Mouse (Mus musculus) B cell, adult (primary cell): ENCODE measurements around the gene Nol3. TPM values are rescaled to one million over a fixed set of nuclear protein-coding genes. Genes with fewer than 3 reads are reported as not detected.

ENCODE experiments used
- total RNA-seq: library from RNA; stranded (reverse); gene quantifications from 4 replicates; pipeline ENCODE4 v1.2.4, GENCODE M21; 2023; ENCODE audit not compliant: inconsistent age

Nol3 gene
- not detected in 4 replicates for total RNA-seq

GRCm38 (mm10) chr8:105275840-105276239 lies at the start of gene Nol3:
Nol3 (plus strand) TSS chr8:105276140.

DNA sequence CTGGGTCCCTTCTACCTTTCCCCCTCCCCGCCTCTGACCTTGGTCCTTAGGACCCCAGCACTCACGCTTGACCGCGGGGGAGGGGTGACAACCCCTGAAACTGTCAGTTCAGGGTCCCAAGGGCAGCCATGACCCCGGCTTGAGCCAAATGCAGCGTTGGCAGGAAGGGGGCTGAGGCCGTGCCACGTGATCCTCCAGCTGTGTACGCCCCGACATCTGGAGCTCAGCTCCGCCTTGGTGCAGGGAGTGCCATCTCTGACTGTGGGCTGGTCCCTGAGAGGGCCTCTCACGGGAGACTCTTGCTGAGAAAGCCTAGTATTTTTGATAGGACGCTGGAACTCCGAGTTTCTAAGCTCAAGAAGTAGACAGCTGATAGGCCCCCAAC lies 21.0 kb upstream of the Nol3 start, which contains the start of gene B3gnt9:
Gene B3gnt9 (minus strand): TSS at position 188 of the 385 bp plus-strand sequence.

DNA sequence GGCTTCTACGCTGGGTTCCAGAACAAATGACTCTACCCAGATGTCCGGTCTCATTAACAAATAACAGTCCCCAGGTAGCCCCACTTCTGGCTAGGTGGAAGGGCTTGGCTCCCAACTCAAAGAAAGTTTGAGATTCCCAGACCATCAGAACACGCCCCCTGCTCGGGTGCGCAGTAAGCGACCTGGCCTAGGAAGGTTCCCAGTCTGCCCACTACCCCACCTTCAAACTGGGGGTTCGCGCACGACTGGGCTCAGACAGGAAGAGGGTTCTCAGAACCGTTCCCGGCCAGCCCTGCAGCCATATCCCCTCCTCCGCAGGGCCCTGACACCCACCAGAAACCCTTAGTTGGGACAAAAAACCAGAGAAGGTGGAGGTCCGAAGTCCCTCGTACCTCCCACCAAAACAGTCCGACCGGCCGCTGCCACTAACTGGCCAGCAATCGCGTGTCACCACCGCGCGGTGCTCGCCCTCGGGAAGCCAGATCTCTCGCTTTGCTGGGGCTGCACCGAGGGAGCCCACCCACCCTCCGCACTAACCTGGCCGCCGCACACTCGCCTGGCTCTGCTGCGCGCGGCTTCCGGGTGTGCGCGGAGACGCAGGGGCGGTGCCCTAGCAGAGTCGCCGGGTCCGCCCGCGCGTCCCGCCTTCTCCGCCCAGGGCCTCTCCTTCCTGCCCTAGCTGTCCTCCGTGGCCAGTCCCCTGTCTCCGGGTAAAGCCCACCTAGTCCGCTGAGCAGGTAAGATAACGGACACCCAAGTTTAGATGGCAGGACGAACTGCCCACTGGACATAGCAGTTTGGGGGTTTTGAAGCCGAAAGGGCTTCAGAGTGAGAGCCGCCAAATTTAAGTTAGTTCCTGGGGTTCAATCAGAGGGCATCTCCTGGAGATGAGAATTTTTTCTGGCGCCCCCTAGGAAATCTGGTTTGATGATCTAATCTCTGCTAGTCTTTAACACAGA lies 11.6 kb upstream of the Nol3 start, which contains the start of the genes Tradd and Fbxl8:
Gene Tradd (minus strand): TSS at position 586 of the 959 bp plus-strand sequence.
Gene Fbxl8 (plus strand): TSS at position 625 of the 959 bp plus-strand sequence.

DNA sequence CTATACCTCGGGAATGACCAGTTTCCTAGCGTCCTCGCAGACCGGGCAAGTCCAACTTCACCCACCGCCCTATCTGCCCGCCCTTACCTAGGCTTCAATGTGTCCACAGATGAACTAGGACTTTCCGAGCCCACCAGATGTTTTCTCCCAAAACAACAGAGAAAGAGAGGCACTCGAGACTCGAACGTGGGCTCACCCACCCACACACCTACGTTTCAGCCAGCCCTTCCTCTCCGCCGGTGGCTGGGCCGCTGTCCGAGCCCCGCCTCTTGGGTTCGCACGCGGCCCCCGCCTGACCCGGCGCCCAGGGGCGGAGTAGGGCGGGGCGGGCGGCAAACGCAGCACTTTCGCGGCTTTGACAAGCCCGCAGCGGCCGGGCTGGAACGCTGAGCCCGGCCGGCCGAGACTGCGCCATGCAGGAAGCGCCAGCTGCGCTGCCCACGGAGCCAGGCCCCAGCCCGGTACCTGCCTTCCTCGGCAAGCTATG lies 6.4 kb upstream of the Nol3 start, which contains the start of gene Hsf4:
Gene Hsf4 (plus strand): TSS at position 341 of the 487 bp plus-strand sequence.

GRCm38 (mm10) chr8:105289805-105290460 lies 14.0 kb downstream of the Nol3 start, which contains the start of gene 4931428F04Rik:
4931428F04Rik (minus strand) TSS chr8:105289864.

DNA sequence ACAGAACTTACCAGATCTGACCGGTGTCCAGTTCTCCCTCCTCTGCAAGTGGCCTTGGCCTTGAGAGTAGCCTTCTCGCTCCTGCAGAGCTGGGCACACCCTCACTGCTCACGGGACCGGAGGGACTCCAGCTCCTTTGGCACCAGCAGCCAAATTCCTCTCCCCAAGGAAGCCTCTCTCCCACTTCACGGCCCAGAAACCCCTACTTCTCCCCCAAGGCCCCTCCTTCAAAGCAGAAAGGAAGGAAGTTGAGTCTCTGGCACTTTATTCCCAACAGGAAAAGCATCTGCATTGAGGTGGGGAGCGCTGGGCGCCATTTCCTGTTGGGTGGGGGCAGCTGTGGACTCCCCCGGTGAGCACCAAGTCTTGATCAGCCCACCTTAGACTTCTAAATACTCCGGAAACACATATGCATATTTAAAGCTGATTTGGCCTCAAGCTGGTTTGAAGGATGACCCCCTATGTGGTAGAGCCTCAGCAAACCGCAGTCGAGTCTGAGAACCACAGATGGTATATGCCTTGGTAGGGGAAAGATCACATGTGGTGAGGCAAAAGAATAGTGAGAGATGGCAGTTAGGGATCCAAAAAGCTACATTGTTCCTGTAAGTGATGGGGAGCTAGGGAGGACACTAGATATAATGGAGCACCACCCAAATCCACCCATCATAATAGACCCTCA lies 20.1 kb downstream of the Nol3 start, which contains the start of gene Exoc3l:
Gene Exoc3l (minus strand): TSS at position 207 of the 679 bp plus-strand sequence.

DNA sequence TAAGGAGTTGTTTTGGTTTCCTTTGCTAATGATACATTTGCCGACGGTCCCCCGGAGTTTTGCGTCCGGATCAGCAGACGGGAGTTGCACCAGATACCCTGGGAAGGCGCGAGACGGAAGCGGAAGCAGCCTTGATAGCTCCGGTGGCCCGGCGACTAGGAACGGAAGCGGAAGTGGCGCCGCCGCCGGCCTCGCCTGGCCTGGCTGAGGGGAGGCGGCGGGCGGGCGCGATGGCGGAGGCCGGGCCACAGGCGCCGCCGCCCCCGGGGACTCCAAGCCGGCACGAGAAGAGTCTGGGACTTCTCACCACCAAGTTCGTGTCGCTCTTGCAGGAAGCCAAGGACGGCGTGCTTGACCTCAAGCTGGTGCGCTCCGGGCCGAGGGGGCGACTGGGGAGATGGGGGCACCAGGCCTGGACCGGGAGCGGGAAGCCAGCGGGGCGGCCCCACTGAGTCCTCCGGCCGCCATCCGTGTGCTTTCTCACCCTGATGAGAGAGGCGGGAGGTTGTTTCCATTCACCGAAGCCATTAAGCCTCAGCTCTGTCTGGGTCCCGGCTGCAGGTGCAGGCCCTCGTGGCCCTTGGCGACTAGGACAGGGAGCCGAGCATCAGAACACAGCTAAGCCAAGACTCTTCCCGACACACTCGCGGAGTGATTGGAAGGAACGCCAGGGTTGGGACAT lies 21.7 kb downstream of the Nol3 start, which contains the start of gene E2f4:
Gene E2f4 (plus strand): TSS at position 153 of the 682 bp plus-strand sequence.

GRCm38 (mm10) chr8:105305211-105306145 lies 29.5 kb downstream of the Nol3 start, which contains the start of gene Elmo3:
Elmo3 (plus strand) TSS chr8:105305601.

DNA sequence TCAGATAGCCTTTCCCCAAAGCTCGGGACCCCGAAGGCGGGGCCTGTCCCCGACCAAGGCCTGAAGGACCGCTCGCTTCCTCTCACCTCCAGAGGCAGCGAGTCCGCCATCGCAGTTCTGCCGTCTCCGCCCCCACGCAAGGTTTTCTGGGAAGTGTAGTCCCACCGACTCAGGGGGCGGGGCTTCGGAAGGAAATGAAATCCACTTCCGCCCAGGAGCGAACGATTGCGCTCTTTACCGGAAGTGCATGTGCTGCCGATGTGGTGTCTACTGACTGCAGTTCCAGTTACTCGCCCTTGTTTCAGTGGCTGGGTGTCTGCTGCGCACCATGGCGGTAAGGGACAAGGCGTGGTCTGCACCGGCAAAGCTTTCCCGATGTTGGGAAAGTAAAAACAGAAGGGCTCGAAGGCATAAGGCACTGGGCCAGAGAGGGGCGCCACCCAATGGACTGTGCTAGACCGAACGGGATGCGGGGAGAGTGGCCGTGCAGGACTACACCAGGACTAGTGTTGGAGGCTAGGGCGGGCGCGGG lies 50.3 kb downstream of the Nol3 start, which contains the start of the genes Lrrc29 and Tmem208:
Gene Lrrc29 (minus strand): TSS at position 138 of the 532 bp plus-strand sequence.
Gene Tmem208 (plus strand): TSS at position 214 of the 532 bp plus-strand sequence.

Other genes starting within 250 kb of the Nol3 start
- gene Ces3a, start 227.5 kb upstream of the Nol3 start, total RNA-seq: not detected in 4 replicates
- gene Ces3b, start 192.4 kb upstream of the Nol3 start, total RNA-seq: not detected in 4 replicates
- gene Ces4a, start 144.3 kb upstream of the Nol3 start, total RNA-seq: not detected in 4 replicates
- gene Cbfb, start 105.5 kb upstream of the Nol3 start, total RNA-seq: 88.9 to 106 TPM (median 97.3 TPM) in 4 replicates
- 22.9 to 29.6 TPM (median 24.6 TPM) in 4 replicates for gene D230025D16Rik, start 51.0 kb upstream of the Nol3 start, total RNA-seq
- gene B3gnt9, start 21.0 kb upstream of the Nol3 start, total RNA-seq: 1.00 to 1.5 TPM (median 1.4 TPM) in 4 replicates
- 21.0 to 25.3 TPM (median 23.2 TPM) in 4 replicates for gene Tradd, start 11.5 kb upstream of the Nol3 start, total RNA-seq
- 8.0 to 10.0 TPM (median 9.0 TPM) in 4 replicates for gene Fbxl8, start 11.5 kb upstream of the Nol3 start, total RNA-seq
- 0.33 to 1.1 TPM (median 0.88 TPM) in 4 replicates for gene Hsf4, start 6.3 kb upstream of the Nol3 start, total RNA-seq
- gene 4931428F04Rik, start 13.7 kb downstream of the Nol3 start, total RNA-seq: 5.0 to 7.7 TPM (median 6.5 TPM) in 4 replicates
- 1.2 to 1.4 TPM (median 1.3 TPM) in 4 replicates for gene Exoc3l, start 20.0 kb downstream of the Nol3 start, total RNA-seq
- 83.8 to 97.8 TPM (median 88.5 TPM) in 4 replicates for gene E2f4, start 21.5 kb downstream of the Nol3 start, total RNA-seq
- 3.0 to 4.7 TPM (median 3.9 TPM) in 4 replicates for gene Elmo3, start 29.5 kb downstream of the Nol3 start, total RNA-seq
- gene Lrrc29, start 50.1 kb downstream of the Nol3 start, total RNA-seq: 6.3 to 8.3 TPM (median 7.0 TPM) in 4 replicates
- 26.8 to 32.7 TPM (median 29.3 TPM) in 4 replicates for gene Tmem208, start 50.2 kb downstream of the Nol3 start, total RNA-seq
- 35.8 to 40.7 TPM (median 37.7 TPM) in 4 replicates for gene Fhod1, start 71.8 kb downstream of the Nol3 start, total RNA-seq
- 1.3 to 2.1 TPM (median 2.0 TPM) in 4 replicates for gene Slc9a5, start 72.7 kb downstream of the Nol3 start, total RNA-seq
- not detected in 4 replicates for gene Plekhg4, start 97.1 kb downstream of the Nol3 start, total RNA-seq
- not detected in 4 replicates for gene Kctd19, start 137.4 kb downstream of the Nol3 start, total RNA-seq
- gene Lrrc36, start 137.4 kb downstream of the Nol3 start, total RNA-seq: not detected in 4 replicates
- 0.54 to 0.77 TPM (median 0.63 TPM) in 3 of 4 replicates, not detected in the other for gene Tppp3, start 195.4 kb downstream of the Nol3 start, total RNA-seq
- 3.0 to 4.8 TPM (median 3.6 TPM) in 4 replicates for gene Zdhhc1, start 220.8 kb downstream of the Nol3 start, total RNA-seq
- gene Hsd11b2, start 242.6 kb downstream of the Nol3 start, total RNA-seq: not detected in 4 replicates